Mouse (Mus musculus) adipocyte (in vitro differentiated cells): ENCODE data around the gene Tgoln1.
A peak's percentile ranks its signal among the peaks of the same experiment; 100 is the strongest.

ENCODE experiments used
- DNase-seq: peaks from one replicate; pipeline ENCODE4 v3.0.0-alpha.2; 2016; ENCODE audit warnings: low spot score

The Tgoln1 gene

DNA sequence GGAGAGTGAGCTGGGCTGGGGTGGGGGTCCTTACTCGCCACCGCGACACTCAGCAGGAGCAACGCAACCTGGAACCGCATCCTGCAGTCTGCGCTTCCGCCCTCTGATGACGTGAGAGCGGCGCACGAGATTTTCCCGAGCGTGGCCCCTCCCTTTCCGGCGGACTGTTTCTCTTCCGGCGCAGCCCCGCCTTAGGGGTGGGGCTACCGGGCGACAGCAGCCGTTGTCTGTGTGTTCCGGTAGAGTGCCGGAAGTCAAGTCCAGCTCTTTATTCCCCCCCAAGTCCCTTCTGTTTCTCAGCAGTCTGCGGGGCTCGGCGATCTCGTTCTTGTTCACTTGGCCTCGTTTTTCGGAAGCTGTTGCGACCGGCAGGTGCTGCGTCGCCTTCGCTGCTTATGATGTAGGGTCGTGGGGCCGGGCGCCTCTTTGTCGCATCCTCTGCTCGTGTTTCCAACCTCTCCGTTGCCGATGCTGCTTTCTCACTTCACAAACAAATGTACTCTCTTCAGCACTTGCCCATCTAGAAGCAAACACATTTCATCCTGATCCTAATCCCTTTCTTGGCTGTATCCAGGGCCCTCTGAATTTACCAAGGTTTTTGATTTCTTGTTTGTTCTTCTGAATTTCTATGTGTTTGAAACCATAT lies at the start of gene Tgoln1:
TSS of gene Tgoln1 (minus strand) at position 358 of the 646 bp plus-strand sequence.
- DNase-seq, result peak; percentile 96

DNA sequence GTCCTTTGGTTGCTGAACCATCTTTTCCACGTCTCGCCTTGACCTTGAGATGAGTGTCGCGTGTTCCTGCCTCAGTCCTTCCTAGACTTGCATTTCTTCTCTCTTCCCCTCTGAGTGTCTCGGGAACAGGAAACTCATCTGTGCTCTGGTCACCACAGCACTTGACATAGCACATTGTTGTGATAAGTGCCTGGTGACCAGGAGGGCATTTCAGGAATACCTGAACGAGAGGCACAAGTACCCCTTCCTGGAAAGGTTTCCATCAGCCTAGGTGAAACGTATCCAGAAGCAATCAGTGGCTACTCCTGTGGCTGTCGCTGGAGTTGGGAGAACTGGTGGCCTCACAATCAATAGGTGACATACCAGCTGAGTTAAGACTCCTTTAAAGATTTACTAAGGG lies 47.5 kb upstream of the Tgoln1 start:
- DNase-seq, result no peak

DNA sequence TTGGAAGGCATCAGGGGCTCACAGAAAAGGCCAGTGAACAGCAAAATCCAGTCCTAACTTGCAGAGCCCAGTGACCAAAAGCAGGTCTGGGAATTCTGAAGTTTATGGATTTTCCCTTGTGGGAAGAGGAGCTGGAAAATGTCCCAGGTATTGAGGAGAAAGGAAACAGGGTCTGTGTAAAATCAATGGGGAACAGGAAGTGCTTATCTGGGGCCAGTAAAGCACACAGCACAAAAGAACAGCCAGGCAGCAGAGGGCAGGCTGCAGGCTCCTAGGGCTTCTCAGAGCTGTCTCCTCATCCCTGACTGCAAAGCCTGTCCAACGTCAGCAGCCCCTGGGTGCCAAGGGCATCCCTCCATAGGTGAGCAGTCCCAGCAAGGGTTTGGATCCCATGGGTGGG lies 46.2 kb upstream of the Tgoln1 start:
- peak; percentile 62 for DNase-seq

DNA sequence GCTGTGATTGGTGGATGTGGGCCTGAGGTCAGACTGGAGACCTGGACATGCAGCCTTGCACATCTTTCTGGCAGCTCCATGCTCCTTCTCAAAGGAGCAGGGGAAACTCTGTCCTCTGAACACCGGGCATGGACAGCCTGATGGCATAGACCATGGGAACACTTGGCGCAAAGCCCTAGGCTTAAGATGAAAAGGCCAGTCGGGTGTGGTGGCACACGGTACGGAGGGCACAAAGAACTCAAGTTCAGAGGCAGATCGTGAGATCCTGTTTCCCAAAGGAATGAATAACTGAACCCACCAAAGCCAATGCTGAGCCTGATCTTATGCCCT lies 43.6 kb upstream of the Tgoln1 start:
- no peak for DNase-seq

DNA sequence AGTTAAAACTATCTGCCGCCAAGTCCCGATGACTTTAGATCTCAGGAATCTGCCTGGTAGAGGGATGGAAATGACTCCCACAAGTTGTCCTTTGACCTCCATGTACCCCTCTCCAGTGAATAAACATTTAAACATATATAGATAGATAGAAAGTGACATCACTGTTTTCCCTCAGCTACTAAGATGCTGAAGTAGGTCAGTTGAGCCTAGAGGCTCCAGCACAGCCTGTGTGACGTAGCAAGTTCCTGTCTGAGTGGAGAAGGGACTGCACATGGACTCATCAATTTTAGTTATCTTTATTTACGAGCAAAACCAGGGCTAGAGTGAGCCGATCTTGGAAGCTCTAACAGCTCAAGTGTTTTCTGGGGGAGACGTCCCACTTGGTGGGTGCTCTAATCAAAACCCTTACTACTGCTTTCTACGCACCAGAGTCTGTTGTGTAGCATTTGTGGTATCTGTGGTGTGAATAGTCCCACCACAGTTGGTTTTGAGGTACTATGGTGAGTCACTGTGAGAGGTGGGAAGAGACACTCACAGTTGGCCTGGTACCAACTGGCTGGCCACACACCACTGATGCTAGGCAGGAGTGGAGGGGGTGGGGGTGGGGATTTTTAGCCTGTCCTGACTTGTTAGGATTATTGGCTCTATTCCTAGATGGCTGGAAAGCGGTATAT lies 43.1 kb upstream of the Tgoln1 start:
- peak; percentile 72 for DNase-seq

DNA sequence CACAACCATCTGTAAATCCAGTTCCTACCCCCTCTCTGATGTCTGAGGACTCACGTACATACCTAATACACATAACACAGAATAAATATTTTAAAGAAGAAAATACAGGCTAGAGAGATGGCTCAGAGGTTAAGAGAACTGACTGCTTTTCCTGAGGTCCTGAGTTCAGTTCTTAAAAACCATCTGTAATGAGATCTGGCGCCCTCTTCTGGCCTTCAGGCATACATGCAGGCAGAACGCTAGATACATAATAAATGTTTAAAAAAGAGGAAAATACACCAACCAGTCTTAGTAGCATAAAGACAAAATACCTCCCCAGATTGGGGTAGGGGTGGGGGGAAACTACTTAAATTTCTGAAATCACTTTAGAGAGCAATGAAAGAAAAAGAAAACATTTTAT lies 41.2 kb upstream of the Tgoln1 start:
- peak; percentile 72 for DNase-seq

DNA sequence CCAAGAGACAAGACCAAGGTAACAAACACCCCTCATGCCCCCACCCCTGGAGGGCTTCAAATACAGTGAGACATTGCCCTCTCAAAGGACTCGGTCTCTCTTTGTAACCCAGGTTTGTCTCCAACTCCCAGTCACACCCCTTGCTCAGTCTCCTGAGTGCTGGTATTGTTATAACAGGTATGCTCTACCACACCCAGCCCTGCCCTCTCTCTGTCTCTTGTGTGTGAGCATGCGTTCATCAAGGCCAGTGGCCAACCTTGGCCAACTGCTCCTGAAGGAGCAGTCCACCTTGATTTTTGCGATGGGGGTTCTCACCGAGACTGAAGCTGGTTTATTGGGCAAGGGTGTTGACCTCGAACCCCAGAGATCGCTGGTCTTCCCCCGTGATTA lies 39.2 kb upstream of the Tgoln1 start:
- DNase-seq, result no peak

DNA sequence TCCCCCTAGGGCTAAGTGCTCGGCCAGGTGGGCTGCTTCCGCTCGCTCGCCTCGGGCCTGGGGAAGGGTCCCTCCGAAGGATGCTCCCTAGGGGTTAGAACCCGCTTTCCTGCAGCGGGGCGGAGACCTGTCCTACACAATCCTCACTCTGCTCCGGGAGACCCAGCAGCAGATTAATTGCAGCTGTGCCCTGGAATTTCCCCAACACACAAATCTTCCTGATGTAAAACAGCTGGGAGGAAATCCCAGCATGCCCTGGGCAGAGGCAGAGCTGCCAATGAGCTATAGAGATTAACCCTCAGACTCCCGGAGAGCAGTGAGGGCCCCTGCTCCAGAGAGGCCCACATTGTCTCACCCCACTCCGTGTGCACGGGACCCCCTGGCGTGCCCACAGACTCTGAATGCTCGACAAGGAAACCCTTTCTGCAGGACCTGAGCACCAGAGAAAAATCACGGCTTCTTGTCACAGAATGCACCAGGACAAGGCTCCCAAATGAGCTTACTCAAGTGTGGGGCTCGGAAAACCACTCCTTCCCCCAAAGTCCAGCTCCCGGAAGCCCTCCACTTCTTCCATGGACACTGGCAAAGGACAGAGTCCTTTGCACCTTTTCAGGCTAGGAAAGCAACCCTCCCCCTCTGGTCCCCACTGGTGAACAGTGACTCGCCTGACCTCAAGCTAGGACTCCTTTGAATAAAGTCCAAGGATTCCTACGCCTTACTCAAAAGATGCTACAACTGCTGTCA lies 38.7 kb upstream of the Tgoln1 start:
- DNase-seq, result peak; percentile 93

DNA sequence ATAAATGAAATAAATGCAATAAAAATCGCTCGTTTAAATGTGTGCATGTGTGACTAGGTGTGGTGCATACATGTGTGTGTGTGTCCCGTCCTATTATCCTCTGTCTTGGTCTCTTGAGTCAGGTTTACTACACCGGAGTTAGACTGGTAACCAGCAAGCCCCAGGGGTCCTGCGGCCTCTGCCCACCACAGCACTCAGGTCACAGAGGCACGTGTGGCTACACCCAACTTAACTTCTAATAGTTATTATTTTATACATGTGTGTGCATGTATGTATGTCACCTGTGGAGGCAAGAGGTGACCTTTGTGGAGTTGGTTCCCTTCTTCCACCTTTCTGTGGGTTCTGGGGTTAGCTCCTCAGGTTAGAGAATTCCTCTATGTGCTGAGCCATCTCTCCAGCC lies 37.6 kb upstream of the Tgoln1 start:
- no peak for DNase-seq

DNA sequence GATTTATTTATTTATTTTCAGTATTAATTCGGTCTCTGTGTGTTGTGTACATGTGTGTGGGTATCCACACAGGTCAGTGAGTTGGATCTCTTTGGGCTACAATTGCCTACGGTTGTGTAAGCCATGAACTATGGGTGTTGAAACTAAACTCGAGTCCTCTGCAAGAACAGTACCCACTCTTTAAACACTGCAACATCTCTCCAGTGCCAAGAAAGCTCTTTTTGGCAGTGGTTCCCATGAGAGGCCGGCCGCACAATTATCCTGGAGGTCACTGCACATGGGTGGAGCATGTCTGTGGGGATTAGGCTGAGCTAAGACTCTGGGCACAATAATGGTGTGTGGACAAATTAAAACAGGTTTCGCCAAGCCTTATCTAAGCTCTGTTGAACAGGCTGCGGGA lies 36.6 kb upstream of the Tgoln1 start:
- DNase-seq, result peak; percentile 99

DNA sequence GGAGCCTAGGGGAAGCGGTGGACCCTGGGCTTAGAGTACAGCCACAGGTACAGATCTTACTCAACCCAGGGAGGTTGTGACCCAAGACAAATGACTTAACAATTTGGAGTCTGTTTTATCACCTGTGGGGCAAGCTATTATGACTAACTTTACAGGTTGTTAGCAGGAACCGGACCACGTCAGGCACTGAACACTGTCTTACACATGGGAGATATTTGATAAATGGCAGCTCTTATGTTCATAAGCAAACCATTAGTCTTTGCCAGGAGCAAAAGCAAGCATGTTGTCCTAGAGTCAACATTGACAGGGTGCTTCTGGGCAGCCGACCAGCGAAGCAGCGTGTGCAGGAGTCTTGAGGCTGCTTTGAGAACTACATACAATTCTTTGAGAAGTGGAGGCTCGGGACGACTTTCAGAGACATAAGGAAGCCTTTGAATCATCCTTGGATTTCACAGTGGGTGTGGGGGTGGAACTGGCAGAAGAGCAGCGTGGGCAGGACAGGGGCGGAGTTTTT lies 33.6 kb upstream of the Tgoln1 start:
- peak; percentile 61 for DNase-seq

DNA sequence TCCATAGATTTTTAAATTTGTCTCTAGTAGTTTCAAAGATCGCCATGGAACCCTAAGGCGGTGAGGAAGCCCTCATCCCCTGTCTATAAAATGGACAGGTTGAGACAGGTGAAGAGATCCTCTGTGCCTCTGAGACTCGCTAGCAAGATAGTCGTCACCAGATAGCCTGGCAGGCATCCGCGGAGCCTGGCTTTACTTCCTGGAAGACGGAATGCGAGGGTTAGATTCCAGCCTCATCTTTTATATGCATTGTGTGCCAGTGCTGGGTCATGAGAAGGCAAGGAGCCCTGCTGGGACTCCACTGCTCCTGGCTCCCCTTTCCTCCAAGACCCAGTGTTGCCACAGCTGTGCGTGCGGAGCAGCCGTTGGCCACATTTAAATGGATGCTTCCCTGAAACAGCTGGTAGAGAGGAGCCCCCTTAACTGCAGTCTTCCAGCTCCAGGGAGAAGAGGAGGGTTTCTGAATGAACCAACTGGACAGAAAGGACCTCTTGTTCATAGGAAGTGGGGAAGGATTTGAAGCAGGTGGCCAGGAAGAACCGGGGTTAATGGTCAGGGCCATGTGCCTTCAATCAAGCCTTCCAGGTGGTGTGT lies 31.3 kb upstream of the Tgoln1 start:
- DNase-seq, result no peak

DNA sequence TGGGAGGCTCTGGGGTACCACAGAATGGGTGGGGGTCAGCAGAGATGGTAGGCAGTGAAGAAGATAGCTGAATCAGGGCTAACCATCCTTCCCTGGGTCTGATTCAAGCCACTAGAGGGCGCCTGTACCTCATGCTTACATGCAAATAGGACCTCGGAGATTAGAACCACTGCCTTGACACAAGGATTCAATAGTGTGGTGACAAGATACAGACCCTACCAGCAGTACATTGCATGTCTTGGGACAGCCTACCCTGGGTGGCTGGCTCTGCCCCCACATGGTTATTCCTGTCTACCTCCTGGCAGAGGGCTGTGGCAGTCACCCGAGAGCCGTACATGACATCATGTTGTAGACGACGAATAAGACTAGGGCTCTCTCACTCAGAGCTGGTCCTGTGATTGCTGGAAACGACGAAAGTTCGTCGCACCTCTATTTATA lies 30.6 kb upstream of the Tgoln1 start:
- peak; percentile 78 for DNase-seq

DNA sequence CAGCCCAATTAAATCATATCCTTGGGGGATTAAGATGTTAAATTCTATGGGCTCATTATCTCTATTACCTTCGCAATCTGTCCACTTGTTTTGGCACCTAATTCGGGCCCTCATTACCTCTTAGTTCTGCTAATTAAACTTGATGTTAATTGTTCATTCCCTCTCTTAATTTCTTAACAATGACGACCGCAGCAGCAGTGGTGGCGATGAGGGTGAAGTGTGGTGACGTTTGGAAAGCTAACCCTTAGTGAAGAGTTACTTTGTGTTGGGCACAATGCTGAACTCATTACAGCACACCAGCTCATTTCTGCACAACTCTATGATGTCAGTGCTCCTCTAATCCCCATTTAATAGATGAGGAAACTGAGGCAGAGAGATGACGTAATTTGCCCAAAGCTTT lies 28.6 kb upstream of the Tgoln1 start:
- no peak for DNase-seq

DNA sequence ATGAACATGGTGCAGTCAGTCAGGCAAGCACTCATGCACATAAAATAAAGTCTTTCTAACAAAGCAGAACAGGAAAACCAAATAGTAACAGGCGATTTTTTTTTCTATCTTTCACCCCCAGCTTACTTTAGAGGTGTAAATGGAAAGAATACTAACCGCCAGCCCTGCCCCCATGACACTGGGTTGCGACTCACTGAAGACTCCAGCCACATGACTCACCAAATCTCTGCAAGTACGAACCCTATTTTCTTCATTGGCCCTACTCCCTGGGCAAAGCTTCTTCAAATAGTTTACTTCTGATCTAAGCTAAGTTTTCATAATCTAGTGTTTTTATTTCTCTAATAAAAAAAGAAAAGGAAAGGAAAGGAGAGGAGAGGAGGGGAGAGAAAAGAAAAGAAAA lies 27.8 kb upstream of the Tgoln1 start:
- DNase-seq, result peak; percentile 69

DNA sequence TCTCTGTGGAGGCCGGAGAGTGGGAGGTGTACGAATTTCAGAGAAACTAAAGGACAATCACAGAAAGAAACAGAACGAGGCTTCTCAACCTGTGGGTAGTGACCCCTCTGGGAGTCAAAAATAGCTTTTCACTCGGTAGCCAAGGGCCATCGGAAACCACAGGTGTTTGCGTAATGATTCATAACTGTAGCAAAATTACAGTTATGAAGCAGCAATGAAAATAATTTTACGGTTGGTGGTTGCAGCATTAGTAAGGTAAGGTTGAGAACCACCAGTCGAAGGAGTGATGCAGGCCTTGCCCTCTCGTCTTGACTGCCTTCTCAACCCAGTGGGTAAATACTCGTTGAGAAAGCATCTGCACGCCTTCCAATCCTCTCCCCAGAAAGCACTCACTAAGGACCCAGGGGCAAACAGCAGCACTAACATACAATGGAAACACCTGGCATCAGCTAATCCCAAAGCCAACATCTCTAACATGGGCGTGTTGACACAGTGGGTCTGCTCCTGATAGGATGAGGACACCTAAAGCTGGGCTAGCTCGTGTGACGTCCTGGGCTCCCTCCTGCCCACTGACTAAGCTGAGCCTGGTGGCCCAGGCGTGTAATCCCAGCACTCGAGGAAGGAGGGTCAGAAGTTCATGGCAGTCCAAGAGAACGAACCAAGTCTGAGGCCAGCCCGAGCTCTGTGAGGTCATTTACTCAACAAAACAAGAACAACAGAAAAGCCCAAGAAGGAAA lies 24.6 kb upstream of the Tgoln1 start:
- DNase-seq, result no peak

DNA sequence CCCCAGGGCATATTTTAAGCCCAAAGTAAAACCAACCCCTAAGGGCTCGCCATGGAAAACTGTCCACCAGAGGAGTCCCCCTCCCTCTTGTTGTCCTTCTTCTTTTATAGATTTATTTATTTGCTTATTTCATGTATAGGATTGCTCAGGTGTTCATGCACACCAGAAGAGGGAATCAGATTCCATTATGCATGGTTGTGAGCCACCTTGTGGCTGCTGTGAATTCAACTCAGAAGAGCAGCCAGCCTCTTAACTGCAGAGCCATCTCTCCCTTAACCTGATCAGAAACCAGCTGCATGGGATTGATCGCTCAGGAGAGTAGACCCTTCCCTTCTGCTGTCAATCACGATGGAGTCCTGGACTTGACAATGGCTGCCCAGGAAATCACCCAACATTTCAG lies 20.1 kb upstream of the Tgoln1 start:
- no peak for DNase-seq

DNA sequence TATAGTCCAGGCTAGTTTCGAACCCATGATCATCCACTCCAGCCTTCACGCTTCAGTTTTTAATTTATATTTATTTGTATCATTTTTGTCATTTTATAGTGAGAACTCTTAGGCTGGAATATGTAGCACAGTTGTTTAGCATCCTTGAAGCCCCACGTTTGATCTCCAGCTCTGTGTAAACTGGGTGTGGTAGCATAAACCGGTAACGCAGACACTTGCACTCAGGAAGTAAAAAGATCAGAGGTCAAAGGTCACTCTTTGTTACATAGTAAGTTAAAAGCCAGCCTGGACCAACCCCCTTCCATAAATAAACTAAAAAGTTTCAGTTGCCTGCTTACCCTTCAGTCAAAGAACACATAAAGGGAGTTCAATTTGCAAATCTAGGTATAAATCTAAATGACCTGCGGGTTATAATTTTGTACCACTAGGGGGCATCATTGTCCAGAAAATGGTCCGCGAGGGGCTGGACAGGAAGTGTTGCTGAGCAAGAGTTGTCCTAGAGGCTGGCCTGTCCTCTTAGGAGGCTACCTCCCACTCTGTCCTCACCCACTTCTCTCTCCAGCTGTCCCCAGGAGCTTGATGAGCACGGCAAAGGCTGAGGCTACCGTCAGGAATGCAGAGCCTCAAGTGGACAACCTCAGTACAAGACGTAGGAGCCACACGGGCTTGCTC lies 19.1 kb upstream of the Tgoln1 start:
- DNase-seq, result peak; percentile 82

DNA sequence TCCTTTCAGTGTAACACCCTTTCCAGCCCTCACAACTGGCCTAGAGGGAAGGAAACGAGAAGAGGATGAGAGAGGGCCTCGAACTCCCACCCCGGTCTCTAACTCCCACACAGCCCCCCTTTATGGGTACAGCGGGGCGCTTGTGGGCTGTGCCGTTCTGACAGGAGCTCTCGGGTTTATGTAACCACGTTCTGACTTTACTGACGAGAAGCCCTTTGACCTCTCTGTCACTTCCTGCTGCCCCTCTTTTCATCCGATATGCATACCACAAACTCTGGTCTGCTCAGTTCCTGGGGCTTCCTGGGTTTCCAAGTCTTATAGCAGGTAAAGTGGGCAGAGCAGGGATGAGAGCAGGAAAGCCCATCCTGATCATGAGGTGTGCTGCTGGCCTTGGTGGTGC lies 17.5 kb upstream of the Tgoln1 start:
- no peak for DNase-seq

DNA sequence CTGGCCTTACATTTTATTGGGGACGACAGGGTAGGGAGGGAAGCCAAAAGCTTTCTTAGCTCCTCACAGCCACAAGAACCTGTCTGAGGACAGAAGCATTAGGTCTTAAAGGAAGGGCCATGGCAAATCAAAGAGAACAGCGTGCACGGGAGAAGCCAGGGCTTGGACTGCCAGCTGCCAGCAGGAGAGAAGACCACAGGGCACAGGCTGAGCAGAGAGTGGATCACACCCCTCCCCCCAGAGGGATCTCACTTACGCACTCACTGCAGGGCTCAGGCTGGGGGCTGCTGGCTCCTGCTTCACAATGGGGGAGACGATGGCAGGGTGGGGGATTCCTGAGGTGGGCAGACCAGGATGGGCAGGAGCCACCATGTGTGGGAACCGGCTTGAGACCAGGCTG lies 14.9 kb upstream of the Tgoln1 start:
- no peak for DNase-seq

DNA sequence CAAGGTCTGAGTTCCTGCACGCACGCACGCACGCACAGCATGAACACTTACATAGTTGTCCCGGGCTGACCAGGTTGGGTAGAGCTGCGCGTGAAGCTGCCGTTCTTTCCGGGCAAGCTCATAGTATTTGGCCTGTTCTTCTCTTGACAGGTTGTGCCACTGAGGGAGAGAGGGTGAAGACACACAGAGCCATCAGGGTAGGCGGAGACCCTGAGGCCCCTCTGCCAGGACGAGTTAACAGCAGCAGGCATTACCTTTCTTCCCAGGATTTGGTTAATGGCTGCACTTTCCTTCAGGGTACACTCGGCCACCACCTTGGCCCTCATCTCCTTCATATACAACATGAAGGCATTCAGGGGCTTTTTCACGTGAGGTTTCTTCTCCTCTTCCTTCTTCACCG lies 14.2 kb upstream of the Tgoln1 start:
- DNase-seq, result no peak

DNA sequence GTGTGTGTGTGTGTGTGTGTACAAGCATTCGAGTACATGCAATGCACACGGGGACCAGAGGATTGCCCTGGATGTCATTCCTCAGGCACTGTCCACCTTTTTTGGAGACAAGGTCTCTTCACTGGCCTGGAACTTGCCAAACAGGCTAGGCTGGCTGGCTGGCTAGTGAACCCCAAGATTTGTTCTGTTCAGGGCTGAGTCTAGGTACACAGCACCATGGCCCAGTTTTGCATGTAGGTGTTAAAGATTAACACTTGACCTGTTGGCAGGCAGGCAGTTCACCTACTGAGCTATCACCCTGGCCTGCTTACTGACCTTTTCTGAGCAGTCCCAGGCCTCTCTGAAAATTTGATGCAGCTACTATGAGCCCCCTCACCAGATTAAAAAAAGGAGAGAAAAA lies 13.6 kb upstream of the Tgoln1 start:
- no peak for DNase-seq
